Mouse (Mus musculus) urinary bladder, postnatal 36 days (tissue): Measurements from ENCODE around the gene B3galt5.

Source experiments
- DNase-seq, 2 experiments: peaks; one replicate each; pipeline ENCODE4 v3.0.0; 2022; ENCODE audit warnings: low spot score in 2 of 2, mixed read lengths in 1 of 2

The B3galt5 gene

DNA sequence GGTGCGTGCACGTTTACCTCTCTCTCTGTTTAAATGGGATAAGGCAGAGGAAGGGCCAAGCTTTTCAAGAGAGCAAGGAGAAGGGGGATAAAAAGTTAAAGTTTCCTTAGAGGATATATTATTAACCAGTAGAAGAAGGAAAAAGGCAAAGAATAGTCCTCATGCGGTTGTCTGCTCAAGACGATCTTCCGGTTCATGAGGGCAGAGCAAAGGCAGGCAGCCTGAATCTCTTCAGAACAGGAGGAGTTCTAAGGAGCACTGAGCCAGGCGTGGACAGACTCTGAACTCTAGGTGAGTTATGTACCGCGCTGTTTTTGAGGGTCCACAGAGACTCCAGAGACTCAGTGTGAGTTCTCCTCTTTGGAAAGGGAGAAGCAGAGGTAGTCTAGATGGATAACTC lies 22.8 kb downstream of the B3galt5 start:
- no peak for DNase-seq

DNA sequence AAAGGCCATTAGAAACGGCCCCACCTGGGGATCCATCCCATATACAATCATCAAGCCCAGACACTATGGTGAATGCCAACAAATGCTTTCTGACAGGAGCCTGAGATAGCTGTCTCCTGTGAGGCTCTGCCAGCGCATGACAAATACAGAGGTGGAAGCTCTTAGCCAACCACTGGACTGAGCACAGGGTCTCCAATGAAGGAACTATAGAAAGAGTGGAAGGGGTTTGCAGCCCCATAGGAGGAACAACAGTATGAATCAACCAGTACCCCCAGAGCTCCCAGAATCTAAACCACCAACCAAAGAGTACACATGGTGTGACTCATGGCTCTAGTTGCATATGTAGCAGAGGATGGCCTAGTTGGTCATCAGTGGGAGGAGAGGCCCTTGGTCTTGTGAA lies 36.1 kb downstream of the B3galt5 start:
- DNase-seq = no peak

DNA sequence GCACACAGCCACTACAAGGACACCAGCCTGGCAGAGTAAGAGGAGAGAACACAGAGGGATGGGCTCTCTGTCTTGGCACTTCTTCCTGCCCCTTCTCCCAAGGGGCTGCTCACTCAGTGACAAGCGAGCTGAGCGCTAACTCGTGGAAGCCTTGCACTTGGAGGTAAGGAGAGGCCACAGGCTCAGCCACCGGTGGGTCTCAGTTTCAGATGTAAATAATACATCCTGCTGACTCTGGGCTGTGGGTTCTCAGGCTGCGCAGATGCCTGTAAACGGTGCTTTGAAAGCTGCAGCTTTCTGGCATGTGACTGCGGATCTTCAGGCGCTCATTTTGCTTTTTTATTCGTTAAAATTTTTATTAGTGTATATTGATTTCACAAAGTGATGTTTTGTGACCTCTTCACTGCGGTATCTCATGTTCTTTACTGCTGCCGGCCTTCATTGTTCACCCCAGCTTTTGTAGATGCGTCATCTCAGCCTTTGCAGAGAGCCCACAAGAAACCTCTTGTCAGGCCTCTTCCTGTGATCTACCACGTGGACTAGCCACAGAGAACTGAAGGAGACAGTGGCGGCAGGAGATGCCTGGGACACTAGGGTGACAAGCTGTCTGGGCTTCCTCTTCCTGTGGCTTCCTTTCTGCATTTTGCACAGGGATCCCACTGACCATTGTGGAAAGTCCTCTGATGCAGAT lies 37.5 kb downstream of the B3galt5 start:
- no peak for DNase-seq

GRCm38 (mm10) chr16:96276596-96276995 lies 41.0 kb downstream of the B3galt5 start:
- DNase-seq = no peak

- no peak for DNase-seq
Observed at GRCm38 (mm10) chr16:96278491-96279224, 43.1 kb downstream of the B3galt5 start.

GRCm38 (mm10) chr16:96280719-96281605 lies 45.4 kb downstream of the B3galt5 start:
- peak in 1 of 2 experiments; percentile 5 for DNase-seq

DNA sequence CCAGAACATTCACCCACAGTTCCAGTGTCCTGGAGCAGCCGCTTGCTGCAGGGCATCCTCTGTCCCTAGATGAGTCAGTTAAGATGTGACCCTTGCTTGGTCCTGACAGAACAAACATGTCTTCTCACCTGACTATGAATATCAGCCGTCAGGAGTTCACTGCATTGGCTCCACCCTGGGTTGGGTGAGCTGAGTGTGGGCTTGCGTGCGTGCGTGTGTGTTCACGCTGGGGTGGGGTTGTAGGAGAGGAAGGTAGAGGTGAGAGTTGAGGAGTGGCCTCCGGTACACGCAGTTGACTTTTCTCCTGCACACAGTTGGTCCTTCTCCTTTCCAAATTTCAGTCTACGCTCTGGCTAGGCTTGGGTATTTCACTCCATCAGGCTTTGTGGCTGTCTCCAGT lies 47.0 kb downstream of the B3galt5 start:
- DNase-seq = no peak

GRCm38 (mm10) chr16:96291885-96292284 lies 56.3 kb downstream of the B3galt5 start:
- DNase-seq = no peak

GRCm38 (mm10) chr16:96292530-96293173 lies 57.1 kb downstream of the B3galt5 start:
- DNase-seq = no peak

GRCm38 (mm10) chr16:96298075-96298474 lies 62.5 kb downstream of the B3galt5 start:
- no peak for DNase-seq

DNA sequence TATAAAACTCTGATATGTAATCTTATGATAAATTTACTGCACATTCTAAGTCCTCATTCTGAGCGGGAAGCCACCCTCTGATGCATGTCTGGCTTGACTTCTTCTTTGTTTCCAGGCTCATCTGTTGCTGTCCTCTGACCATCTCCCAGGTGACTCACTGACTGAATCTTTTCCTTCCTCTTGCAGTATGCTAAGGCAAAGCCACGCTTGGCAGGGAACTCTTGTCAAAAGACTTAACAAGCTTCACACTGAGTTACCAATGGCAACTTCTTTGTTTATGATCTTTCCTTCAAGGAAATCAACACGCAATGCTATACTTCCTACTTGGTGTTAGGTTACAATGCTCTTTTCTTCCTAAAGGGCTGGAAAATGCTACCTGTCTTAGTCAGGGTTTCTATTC lies 63.0 kb downstream of the B3galt5 start:
- no peak for DNase-seq

DNA sequence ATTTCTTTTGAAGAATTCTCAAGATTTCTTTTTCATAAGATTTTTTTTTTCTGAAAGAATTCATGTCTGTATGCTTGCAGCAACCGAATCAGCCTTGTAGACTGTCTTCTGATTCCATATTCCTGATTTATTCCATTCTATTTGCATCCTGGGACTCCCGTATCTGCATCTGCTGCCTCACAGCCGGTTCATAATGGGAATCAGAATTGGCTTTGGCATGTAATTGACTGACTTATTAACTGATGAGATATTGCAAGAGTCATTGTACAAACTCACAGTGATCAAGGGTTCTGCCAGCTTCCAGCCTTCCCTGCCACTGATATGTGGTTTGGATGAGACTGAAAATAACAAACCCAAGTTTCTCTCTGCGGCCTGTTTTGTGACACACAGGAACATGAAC lies 67.8 kb downstream of the B3galt5 start:
- DNase-seq = no peak

DNA sequence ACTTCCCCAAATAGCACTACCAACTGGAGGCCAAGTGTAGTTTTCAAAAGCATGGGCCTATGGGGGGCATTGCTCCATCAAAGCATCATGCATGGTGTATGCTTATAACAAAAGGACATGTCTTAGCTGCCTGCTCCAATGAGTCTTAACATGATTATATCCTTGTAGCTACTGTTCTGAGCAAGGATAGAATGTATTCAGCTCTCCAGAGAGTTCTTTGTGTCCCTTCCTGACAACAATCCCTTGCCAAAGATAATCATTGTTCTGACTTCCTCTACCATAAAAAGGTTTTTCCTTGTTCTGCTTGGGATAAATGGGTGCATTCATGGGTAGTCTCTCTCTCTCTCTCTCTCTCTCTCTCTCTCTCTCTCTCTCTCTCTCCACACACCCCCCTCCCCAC lies 68.8 kb downstream of the B3galt5 start:
- DNase-seq = no peak

- no peak for DNase-seq
Observed at GRCm38 (mm10) chr16:96306905-96307304, 71.3 kb downstream of the B3galt5 start.

DNA sequence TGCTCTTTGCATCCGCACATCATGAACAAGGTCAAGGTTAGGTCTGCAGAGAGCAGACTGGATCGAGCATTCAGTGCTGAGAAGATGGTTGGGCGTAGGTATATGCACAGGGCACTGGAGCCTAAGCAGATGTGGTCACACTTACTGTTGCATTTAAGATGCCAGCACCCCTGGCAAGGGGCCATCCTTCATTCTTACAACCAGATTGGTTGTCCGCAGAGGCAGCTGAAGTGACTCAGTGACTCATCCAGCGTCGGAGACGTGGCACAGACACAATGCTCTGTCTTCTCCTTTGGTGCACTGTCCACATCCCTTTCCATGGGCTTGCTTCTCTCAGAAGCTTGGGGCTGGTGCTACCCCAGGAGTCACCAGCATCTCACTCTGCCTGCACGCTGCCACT lies 82.2 kb downstream of the B3galt5 start:
- no peak for DNase-seq

DNA sequence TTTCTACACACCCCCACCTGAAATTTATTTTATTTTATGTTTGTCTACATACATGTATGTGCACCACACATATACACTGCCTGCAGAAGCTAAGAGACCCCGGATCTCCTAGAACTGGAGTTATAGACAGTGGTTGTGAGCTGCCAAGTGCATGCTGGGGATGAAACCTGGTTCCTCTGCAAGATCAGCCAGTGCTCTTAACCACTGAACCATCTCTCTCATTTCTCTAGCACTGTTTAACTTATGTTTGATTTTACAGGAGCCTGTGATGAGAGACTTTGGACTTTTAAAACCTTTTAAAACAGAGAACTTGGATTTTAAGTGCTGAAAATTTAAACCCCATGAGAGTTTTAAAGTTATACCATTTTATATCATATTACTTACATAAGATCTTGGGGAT lies 87.1 kb downstream of the B3galt5 start:
- no peak for DNase-seq

- no peak for DNase-seq
Observed at GRCm38 (mm10) chr16:96323166-96323565, 87.6 kb downstream of the B3galt5 start.

- DNase-seq = no peak
Observed at GRCm38 (mm10) chr16:96326110-96326999, 90.8 kb downstream of the B3galt5 start.

DNA sequence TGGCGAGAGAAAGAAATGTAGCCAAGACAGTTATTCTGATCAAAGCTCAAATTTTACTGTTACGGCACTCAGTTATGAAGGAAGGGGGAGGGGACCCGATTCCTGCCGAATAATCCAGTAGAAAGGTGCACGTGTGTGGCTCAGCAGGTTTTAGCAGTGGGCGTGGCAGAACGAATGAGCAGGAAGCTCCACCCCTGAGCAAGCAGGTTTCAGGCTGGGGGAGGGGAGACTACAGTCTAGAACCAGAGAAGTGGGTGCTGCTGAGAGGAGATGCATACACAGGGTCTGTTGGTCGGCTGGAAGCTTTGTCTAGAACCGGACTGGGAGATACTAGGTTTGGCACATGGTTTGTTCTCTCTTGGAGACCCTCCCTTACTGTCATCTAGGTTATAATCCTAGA lies 91.7 kb downstream of the B3galt5 start:
- peak; percentile 51 to 66 for DNase-seq

GRCm38 (mm10) chr16:96339570-96339969 lies 104.0 kb downstream of the B3galt5 start:
- DNase-seq = no peak

- DNase-seq = peak in 1 of 2 experiments; percentile 39
Observed at GRCm38 (mm10) chr16:96341269-96341668, 105.7 kb downstream of the B3galt5 start.
